Mouse (Mus musculus) erythroblast, embryonic 14.5 days (primary cell): ENCODE data around the gene Fam205a1.

Experiments
- GATA1 ChIP-seq: IDR thresholded peaks from 2 replicates; pipeline ENCODE4 v1.6.1; 2012; ENCODE audit warnings: low read length, inconsistent platforms, mixed read lengths
- TAL1 ChIP-seq: IDR thresholded peaks from 3 replicates; pipeline ENCODE4 v1.6.1; 2012; ENCODE audit warnings: low read length, inconsistent platforms, mixed read lengths

DNA sequence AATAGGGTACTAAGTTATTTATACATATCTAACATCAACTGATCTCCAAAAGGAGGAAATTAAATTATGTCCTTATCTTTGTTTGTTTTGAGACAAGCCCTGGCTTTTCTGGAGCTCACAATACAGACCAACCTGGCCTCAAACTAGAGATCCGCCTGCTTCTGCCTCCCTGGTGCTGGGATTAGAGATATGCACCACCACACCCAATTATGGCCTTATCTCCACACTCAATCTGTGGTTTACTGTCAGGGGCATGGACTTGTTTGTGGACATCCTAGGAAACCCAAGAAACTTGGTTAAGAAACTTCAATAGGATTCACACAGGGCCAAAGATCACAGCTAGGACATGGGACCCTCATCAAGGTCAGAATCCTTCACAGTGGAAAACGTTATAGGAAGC is 24.0 kb upstream of the Fam205a1 start:
- no peak for TF ChIP-seq GATA1
- TF ChIP-seq TAL1: no peak
